ENCODE assay signal across 8 mouse cellular contexts in the genomic region with DNA sequence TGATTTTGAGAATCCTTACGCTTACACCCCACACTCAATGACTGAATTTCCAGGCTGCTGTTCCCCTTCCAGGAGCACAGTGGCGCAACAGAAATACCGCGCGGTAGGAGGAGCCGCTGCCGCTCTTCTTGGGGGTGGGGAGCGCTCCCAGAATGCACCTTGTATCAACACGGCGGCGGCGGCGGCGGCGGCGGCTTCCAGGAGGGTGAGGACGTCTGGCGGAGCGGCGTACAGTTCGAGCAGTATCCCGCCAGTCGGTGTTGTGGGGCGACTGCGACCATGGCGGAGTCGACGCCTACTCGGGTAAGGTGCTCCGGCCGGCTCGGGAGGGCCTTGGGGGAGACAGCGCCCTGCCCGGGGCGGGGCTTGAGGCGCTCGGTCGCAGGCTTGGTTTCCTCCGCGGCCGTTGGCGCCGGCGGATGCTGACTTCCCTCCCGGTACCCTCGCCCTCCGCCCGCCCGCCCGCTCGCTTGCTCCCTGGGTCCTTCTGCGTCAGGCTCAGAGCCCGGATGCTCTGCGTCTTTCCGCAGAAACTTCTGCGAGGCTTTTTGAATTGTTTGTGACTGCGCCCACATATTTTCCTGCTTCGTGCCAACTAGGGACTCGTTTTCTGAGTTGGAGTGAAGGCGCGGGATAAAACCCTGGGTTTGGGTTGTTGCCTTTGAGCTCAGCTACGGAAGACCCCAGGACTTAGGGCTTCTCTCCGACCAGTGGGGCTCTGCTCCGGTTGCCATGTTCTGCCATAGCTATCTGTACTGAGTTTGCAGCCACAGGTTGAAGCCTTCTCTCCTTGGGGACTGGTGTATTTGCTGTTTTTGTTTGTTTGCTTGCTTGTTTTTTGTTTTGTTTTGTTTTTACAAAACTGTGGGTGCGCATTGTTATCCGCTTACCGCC. TPM values are rescaled to one million over a fixed set of nuclear protein-coding genes. Genes with fewer than 3 reads are reported as not detected.
DNase-seq lines count a peak whose midpoint lies in the region; ATAC-seq lines count a peak whose summit lies in the region.

A gene (plus strand): TSS at position 30 of the 894 bp plus-strand sequence.

- H3K27me3 ChIP-seq in hindbrain, embryonic 13.5 days = no peaks in the 10 kb centered on the region

- peak; percentile 89 for DNase-seq in T-cell, adult 2 months (ENCODE audit: low spot score)
- DNase-seq in cerebellum, postnatal 25 days = peak; percentile 91 to 93
- DNase-seq in frontal cortex, postnatal 25 days (ENCODE audit: low spot score in 2 of 2) = peak; percentile 76 to 82
- DNase-seq in layer of hippocampus, postnatal 36 days = peak; percentile 86 to 87
- peak; percentile 91 for DNase-seq in lung, postnatal 25 days (ENCODE audit: low spot score)
- DNase-seq in retina, adult 2 months (ENCODE audit: low read depth, low spot score) = peak; percentile 68
- peak; percentile 90 for DNase-seq in thymus, postnatal 25 days

- peak within 1 kb of the TSS; percentile 89 for H3K4me2 ChIP-seq in hindbrain, embryonic 13.5 days

- no peaks in the 10 kb centered on the region for H3K9me3 ChIP-seq in hindbrain, embryonic 13.5 days

- WGBS in hindbrain, embryonic 13.5 days = under 1% methylated on average over 67 of the region's 67 CpGs

- H3K4me3 ChIP-seq in hindbrain, embryonic 13.5 days = peak within 1 kb of the TSS; percentile 84

- peak; percentile 95 for ATAC-seq in hindbrain, embryonic 13.5 days (ENCODE audit: low FRiP score)

- H3K36me3 ChIP-seq in hindbrain, embryonic 13.5 days = no peaks in the 10 kb centered on the region

- H3K4me1 ChIP-seq in hindbrain, embryonic 13.5 days (replicated peaks) = peaks cover 18% of the 10 kb centered on the region

- peak within 1 kb of the TSS; percentile 96 for H3K27ac ChIP-seq in hindbrain, embryonic 13.5 days

- peak within 1 kb of the TSS; percentile 85 for H3K9ac ChIP-seq in hindbrain, embryonic 13.5 days

RNA-seq across cellular contexts. Expression of the gene that starts here (rescaled TPM):
- polyA plus RNA-seq in hindbrain, embryonic 13.5 days (2015; fragmentation: Nextera tagmentation; extraction: Ambion mirVana) = 20.0 and 22.5 TPM in 2 replicates
- total RNA-seq in layer of hippocampus, postnatal 36 days (2021) = 10 to 100 TPM; 18.0 to 22.3 TPM

Comparison
In these comparisons a context has a peak if more than half of its experiments do, and no peak if none do; other contexts are left out.
1. Peak in every context shown above with its lines: DNase-seq, ATAC-seq, H3K4me3 ChIP-seq and H3K27ac ChIP-seq.